Mouse (Mus musculus) hindbrain, embryonic 11.5 days (tissue): ENCODE measurements at regions not wholly inside any gene's neighbourhood (a gene's known extent, or its start where the extent isn't known, plus 50 kb on each side); places are given as distances from the start of the nearest gene placed in this dataset.

Source experiments
- ATAC-seq: fragments of 200-750 bp; cut with Nextera tagmentation; 2 replicates; pipeline ENCODE4 v1.8.0; 2017; ENCODE audit warnings: mild to moderate bottlenecking, moderate TSS enrichment, moderate library complexity; ENCODE audit not compliant: low FRiP score
- DNase-seq: peaks from one replicate; pipeline ENCODE4 v3.0.0-alpha.2; 2015; ENCODE audit warnings: low spot score
- H3K27ac ChIP-seq: fragments of 300-500 bp; sonication (generic); 2 replicates; pipeline ENCODE4 v1.5.1; 2014; ENCODE audit warnings: mild to moderate bottlenecking, low read depth, low read length
- H3K27me3 ChIP-seq: fragments of 300-500 bp; sonication (generic); 2 replicates; pipeline ENCODE4 v1.6.1; 2014; ENCODE audit warnings: mild to moderate bottlenecking, low read length, moderate library complexity, mixed read lengths; ENCODE audit not compliant: control insufficient read depth, insufficient read depth
- H3K36me3 ChIP-seq: fragments of 300-500 bp; sonication (generic); 2 replicates; pipeline ENCODE4 v1.6.1; 2014; ENCODE audit warnings: mild to moderate bottlenecking, low read length, moderate library complexity, mixed read lengths; ENCODE audit not compliant: control insufficient read depth, insufficient read depth
- H3K4me1 ChIP-seq: fragments of 300-500 bp; sonication (generic); replicated peaks from 2 replicates; pipeline ENCODE4 v1.6.1; 2014; ENCODE audit warnings: low read length, mixed read lengths; ENCODE audit not compliant: control insufficient read depth, insufficient read depth
- H3K4me2 ChIP-seq: fragments of 300-500 bp; sonication (generic); replicated peaks from 2 replicates; pipeline ENCODE4 v1.6.1; 2014; ENCODE audit warnings: mild to moderate bottlenecking, low read depth, low read length
- H3K4me3 ChIP-seq: fragments of 300-500 bp; sonication (generic); 2 replicates; pipeline ENCODE4 v1.5.1; 2014; ENCODE audit warnings: low read depth, low read length
- H3K9ac ChIP-seq: fragments of 300-500 bp; sonication (generic); 2 replicates; pipeline ENCODE4 v1.6.1; 2014; ENCODE audit warnings: low read depth, low read length
- H3K9me3 ChIP-seq: fragments of 300-500 bp; sonication (generic); 2 replicates; pipeline ENCODE4 v1.6.1; 2016; ENCODE audit warnings: low read length; ENCODE audit not compliant: control insufficient read depth
- WGBS: fragments of 180-500 bp; shearing (Covaris S2); extraction: QIAGEN DNeasy Blood & Tissue Kit; methylation state at CpG from one replicate; pipeline ENCODE4 v1.1.7; 2014; 5-methylcytosine and 5-hydroxymethylcytosine counted together

DNA sequence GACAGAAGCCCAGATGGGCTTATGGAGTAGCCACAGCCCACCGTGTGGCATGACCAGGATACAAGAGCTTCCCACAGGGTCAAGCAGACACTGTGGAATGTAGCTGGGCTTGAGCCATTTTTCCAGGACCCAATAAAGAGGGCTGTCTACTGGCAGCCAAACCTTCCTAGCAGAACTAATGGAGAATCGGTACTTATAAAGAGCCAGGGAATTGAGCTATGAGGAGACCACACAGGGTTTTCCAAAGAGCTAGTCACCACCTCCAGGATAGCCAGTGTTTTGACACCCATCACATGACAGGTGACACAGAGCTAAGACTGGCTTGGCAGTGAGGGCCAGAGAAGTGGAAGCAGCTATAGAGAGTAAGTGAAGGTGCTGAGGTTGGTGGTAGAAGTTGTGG, 149.9 kb downstream of the Map2k4 start:
- Histone ChIP-seq H3K4me3 (no peak overlapping the region), H3K27ac (no peak overlapping the region), H3K4me2 (no peak overlapping the region), H3K9me3 (no peaks in the 10 kb centered on the region), H3K27me3 (no peaks in the 10 kb centered on the region), H3K4me1 (no peaks in the 10 kb centered on the region), H3K9ac (no peak overlapping the region), H3K36me3 (no peaks in the 10 kb centered on the region)
- DNase-seq (no peak), ATAC-seq (no peak)
- WGBS, result 88% methylated on average over 2 of the region's 2 CpGs

GRCm38 (mm10) chr11:65637206-65637605, 150.9 kb downstream of the Map2k4 start:
- 80% methylated on average over 3 of the region's 3 CpGs for WGBS

DNA sequence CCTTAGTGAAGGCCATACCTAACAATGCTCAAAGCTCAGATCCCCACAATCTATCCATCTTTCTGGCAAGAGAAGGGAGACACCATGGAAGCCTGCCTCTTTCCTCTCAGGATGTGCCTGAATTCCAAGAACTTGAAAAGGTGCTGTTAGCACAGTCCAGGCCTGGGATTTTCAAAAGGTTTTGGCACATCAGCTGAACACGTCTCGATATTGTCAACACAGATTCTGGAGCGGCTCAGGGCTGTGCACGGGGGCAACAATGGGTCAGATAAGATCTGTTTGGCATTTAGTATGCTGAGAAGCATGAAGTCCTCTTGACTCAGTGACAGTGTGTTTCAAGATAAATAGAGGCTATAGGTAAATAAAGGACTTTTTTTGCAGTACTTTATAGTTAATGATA, 152.8 kb downstream of the Map2k4 start:
- DNase-seq, result no peak
- Histone ChIP-seq H3K4me2 (no peak overlapping the region), H3K4me3 (no peak overlapping the region), H3K27me3 (no peaks in the 10 kb centered on the region), H3K36me3 (no peaks in the 10 kb centered on the region), H3K27ac (no peak overlapping the region), H3K4me1 (no peaks in the 10 kb centered on the region), H3K9me3 (no peaks in the 10 kb centered on the region), H3K9ac (no peak overlapping the region)
- WGBS, result 84% methylated on average over 4 of the region's 4 CpGs
- ATAC-seq, result no peak

More at GRCm38 (mm10) chr11:65637206-65637605, 150.9 kb downstream of the Map2k4 start:
- DNase-seq (no peak), ATAC-seq (no peak)
- Histone ChIP-seq H3K4me1 (no peaks in the 10 kb centered on the region), H3K9ac (no peak overlapping the region), H3K36me3 (no peaks in the 10 kb centered on the region), H3K4me2 (no peak overlapping the region), H3K4me3 (no peak overlapping the region), H3K9me3 (no peaks in the 10 kb centered on the region), H3K27ac (no peak overlapping the region), H3K27me3 (no peaks in the 10 kb centered on the region)

DNA sequence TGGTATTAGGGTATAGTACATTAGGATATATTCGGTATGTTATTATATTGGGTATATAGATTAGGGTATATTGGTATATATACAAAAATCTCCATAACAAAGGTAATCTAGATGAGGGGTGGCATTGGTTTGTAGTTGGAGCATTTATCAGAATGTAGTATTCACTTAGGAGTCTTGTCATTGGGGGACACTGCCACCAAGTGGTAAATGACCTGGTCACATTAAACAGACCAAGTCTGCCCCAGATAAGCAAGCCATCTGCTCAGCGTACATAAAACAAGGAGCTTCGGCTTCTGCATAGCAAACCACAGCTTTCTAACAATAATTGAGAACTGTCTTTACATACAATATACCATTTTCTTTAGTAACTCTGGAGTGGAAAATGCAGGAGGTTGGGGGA, 156.9 kb downstream of the Map2k4 start:
- 84% methylated on average over 3 of the region's 3 CpGs for WGBS
- no peaks in the 10 kb centered on the region for H3K36me3 ChIP-seq
- DNase-seq, result peak; percentile 25
- H3K4me2 ChIP-seq, result no peak overlapping the region
- no peaks in the 10 kb centered on the region for H3K9me3 ChIP-seq
- no peak overlapping the region for H3K9ac ChIP-seq
- no peak for ATAC-seq
- no peak overlapping the region for H3K4me3 ChIP-seq
- no peaks in the 10 kb centered on the region for H3K27me3 ChIP-seq
- no peak overlapping the region for H3K27ac ChIP-seq
- H3K4me1 ChIP-seq, result no peaks in the 10 kb centered on the region

DNA sequence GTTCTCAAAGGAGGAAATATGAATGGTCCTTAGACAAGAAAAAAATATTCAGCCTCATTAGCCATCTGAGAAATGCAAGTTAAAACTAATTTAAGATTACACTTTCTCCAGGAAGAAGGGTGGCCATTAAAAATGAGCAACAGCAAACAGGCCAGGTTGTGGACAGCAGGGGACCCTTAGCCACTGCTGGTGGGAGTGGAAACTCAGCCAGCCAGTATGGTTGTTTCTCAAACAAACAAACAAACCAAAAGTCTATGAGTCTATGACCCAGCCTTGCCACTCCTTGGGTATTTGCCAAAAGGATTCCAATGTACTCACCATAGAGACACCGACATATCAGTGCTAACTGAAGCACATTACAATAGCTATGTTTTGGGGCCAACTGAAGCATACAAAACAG, 157.7 kb downstream of the Map2k4 start:
- Histone ChIP-seq H3K9ac (no peak overlapping the region), H3K4me1 (no peaks in the 10 kb centered on the region), H3K27me3 (no peaks in the 10 kb centered on the region), H3K4me3 (no peak overlapping the region), H3K9me3 (no peaks in the 10 kb centered on the region), H3K27ac (no peak overlapping the region), H3K4me2 (no peak overlapping the region), H3K36me3 (no peaks in the 10 kb centered on the region)
- 72% methylated on average over 1 of the region's 1 CpGs for WGBS
- no peak for ATAC-seq
- DNase-seq, result no peak

DNA sequence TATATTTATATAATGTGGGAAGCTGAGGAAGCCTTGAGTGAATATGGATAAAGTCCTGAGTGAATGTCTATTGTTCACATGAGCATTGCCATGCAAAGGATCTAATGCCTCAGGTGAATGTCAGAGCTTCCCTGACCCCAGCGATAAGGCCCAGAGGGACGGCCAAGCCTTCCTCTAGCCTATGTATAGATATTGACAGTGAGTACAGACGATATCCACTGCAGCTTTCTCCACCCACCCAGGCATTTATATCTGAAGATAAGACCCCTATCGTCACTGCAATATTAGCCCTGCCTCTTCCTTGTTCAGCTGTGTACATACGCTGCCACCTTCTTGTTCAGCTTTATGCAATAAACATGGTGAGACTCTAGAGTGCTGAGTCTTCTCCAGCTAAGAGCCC, 158.8 kb downstream of the Map2k4 start:
- no peaks in the 10 kb centered on the region for H3K36me3 ChIP-seq
- no peak overlapping the region for H3K4me3 ChIP-seq
- no peak overlapping the region for H3K4me2 ChIP-seq
- DNase-seq (no peak), ATAC-seq (no peak)
- no peaks in the 10 kb centered on the region for H3K4me1 ChIP-seq
- no peaks in the 10 kb centered on the region for H3K9me3 ChIP-seq
- H3K27me3 ChIP-seq, result no peaks in the 10 kb centered on the region
- WGBS, result 92% methylated on average over 5 of the region's 5 CpGs
- H3K9ac ChIP-seq, result no peak overlapping the region
- H3K27ac ChIP-seq, result no peak overlapping the region

DNA sequence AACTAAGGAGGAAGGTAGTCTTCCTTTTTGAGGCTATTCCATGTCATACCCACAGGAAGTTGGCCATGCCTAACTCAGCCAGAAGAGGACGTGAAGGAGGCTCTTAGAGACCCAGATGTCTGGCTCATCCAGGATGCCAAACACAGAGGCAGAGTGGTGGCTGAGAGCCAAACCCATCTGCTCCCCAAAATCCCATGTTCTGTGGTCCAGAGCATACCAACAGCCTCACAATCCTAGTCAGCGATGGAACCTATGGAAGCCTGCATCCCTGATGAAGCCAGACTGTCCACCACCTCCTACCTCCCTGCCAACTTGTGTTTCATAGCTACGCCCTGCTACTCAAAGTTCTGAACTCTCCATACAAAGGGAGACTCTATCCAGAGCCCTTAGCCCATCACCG, 169.1 kb downstream of the Map2k4 start:
- WGBS, result 87% methylated on average over 4 of the region's 4 CpGs
- DNase-seq, result no peak
- H3K36me3 ChIP-seq, result no peaks in the 10 kb centered on the region

DNA sequence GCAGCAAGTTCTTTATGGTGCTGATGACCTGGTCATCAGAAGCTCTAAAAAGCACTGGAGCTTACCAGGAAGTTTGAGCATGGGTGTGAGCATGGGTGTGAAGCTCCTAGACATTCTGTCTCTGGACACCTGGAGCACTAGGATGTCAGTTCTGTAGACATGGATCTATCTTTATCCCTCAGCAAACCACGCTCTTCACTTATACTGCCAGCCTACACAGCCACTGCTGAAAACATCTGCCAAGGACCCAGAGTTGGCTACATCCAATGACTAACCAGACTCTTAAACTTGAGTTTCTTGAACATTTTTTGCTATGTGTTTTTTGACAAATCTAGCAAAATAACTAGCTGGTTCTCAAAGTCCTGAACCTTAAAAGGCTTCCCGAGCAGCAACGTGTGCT, 177.6 kb downstream of the Map2k4 start:
- ATAC-seq (no peak), DNase-seq (no peak)
- Histone ChIP-seq H3K27ac (no peak overlapping the region), H3K36me3 (no peaks in the 10 kb centered on the region), H3K4me2 (no peak overlapping the region), H3K4me3 (no peak overlapping the region), H3K9me3 (no peaks in the 10 kb centered on the region), H3K9ac (no peak overlapping the region), H3K27me3 (no peaks in the 10 kb centered on the region), H3K4me1 (no peaks in the 10 kb centered on the region)
- 93% methylated on average over 3 of the region's 3 CpGs for WGBS

More for the DNA sequence above, 169.1 kb downstream of the Map2k4 start:
- ATAC-seq, result no peak
- H3K27me3 ChIP-seq, result no peaks in the 10 kb centered on the region
- H3K4me1 ChIP-seq, result no peaks in the 10 kb centered on the region
- H3K4me2 ChIP-seq, result no peak overlapping the region
- H3K27ac ChIP-seq, result no peak overlapping the region
- no peak overlapping the region for H3K9ac ChIP-seq
- H3K9me3 ChIP-seq, result no peaks in the 10 kb centered on the region
- H3K4me3 ChIP-seq, result no peak overlapping the region

- H3K9me3 ChIP-seq, result no peaks in the 10 kb centered on the region
- H3K27ac ChIP-seq, result no peak overlapping the region
- no peak overlapping the region for H3K9ac ChIP-seq
- no peaks in the 10 kb centered on the region for H3K36me3 ChIP-seq
- WGBS, result 72% methylated on average over 4 of the region's 4 CpGs
- no peak overlapping the region for H3K4me3 ChIP-seq
- no peak for DNase-seq
- H3K4me2 ChIP-seq, result no peak overlapping the region
- H3K27me3 ChIP-seq, result no peaks in the 10 kb centered on the region
- no peaks in the 10 kb centered on the region for H3K4me1 ChIP-seq
- no peak for ATAC-seq
Measured at GRCm38 (mm10) chr11:65609056-65609455, 179.0 kb downstream of the Map2k4 start.
